Mouse (Mus musculus): ENCODE results near the gene Serpinb5.

DNA sequence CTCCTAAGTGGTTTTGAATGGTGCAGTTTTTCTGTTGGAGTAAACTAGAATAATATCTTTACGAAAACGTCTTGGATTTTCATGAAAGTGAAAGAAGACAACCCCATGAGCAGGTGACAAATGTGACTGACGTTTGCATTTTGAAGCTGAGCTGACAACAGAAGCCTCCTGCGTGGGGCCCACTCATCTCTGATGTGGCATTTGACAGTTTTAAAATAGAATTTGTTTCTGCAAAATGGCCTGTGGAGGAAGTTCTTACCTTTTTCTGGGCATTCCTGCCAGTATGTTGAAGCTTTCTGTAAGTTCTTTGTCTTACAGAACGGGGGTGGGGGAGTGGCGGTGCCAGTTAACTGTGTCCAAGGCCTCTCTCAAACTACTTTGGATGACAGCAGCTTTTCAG, 5.8 kb downstream of the Serpinb5 start:
- TF ChIP-seq CTCF (IDR thresholded peaks at IDR 0.05; ENCODE audit: insufficient read depth, low read depth, low read length) (no peak), POLR2A (IDR thresholded peaks at IDR 0.05; ENCODE audit: insufficient read depth, low read depth, low read length) (no peak)

All from olfactory bulb, adult 2 months (tissue).